11 mouse cellular contexts compared by ENCODE assay signal in genomic region chr13:31374006-31374405, GRCm38 (mm10).
DNase-seq lines count a peak whose midpoint lies in the region; ATAC-seq and TF ChIP-seq lines count a peak whose summit lies in the region.
"Had no signal": no experiment of that assay in that cellular context is flagged by ENCODE, and none has a peak within 500 bp of the region (broad histone marks: within the 10 kb centered on the region; RNA-seq: fewer than 3 reads in every experiment).

No protein-coding gene starts in this region.

- ATAC-seq in forebrain, embryonic 16.5 days, result peak; percentile 89
- peak; percentile 92 for ATAC-seq in midbrain, embryonic 13.5 days
- ATAC-seq in intestine, postnatal 0 days, result no peak
- no peak for ATAC-seq in kidney, embryonic 16.5 days (ENCODE audit: low FRiP score, low TSS enrichment)

- H3K9ac ChIP-seq in CH12.LX (ENCODE audit: insufficient read depth, low read depth), result no peak overlapping the region
- H3K9ac ChIP-seq in forebrain, embryonic 16.5 days (replicated peaks; ENCODE audit: low read depth, low read length), result no peak overlapping the region
- no peak overlapping the region for H3K9ac ChIP-seq in midbrain, embryonic 13.5 days (replicated peaks)
- H3K9ac ChIP-seq in intestine, postnatal 0 days (ENCODE audit: low read depth, low read length), result no peak overlapping the region
- no peak overlapping the region for H3K9ac ChIP-seq in kidney, embryonic 16.5 days (replicated peaks; ENCODE audit: low read length)

- WGBS in forebrain, embryonic 16.5 days, result 60% methylated on average over 5 of the region's 5 CpGs
- WGBS in midbrain, embryonic 13.5 days, result 57% methylated on average over 5 of the region's 5 CpGs
- WGBS in intestine, postnatal 0 days, result 69% methylated on average over 5 of the region's 5 CpGs
- WGBS in kidney, embryonic 16.5 days, result 68% methylated on average over 5 of the region's 5 CpGs

- in situ Hi-C loops in CH12.LX (cut with MboI; ENCODE audit: low pct_ligation_motif_present, low pct_unique_long_range_greater_than_20kb, low sequenced_read_pairs), result loop anchor here (25.0 kb wide), 1 partner anchor 812 kb away; no protein-coding TSS in a partner anchor

- no peaks in the 10 kb centered on the region for H3K36me3 ChIP-seq in CH12.LX (replicated peaks in 1 of 2; ENCODE audit: control insufficient read depth in 1 of 2, insufficient read depth in 1 of 2, low read length in 1 of 2)
- no peaks in the 10 kb centered on the region for H3K36me3 ChIP-seq in forebrain, embryonic 16.5 days (ENCODE audit: control insufficient read depth, insufficient read depth)
- no peaks in the 10 kb centered on the region for H3K36me3 ChIP-seq in midbrain, embryonic 13.5 days
- H3K36me3 ChIP-seq in intestine, postnatal 0 days (ENCODE audit: control insufficient read depth, insufficient read depth), result no peaks in the 10 kb centered on the region
- H3K36me3 ChIP-seq in kidney, embryonic 16.5 days (ENCODE audit: insufficient read depth, low read length), result no peaks in the 10 kb centered on the region

- no peak overlapping the region for H3K4me3 ChIP-seq in CH12.LX (replicated peaks in 1 of 3; ENCODE audit: low read depth in 2 of 3, low read length in 2 of 3, poor library complexity in 1 of 3)
- no peak overlapping the region for H3K4me3 ChIP-seq in forebrain, embryonic 16.5 days (replicated peaks; ENCODE audit: low read length)
- no peak overlapping the region for H3K4me3 ChIP-seq in midbrain, embryonic 13.5 days (replicated peaks)
- no peak overlapping the region for H3K4me3 ChIP-seq in intestine, postnatal 0 days (ENCODE audit: low read depth, low read length)
- H3K4me3 ChIP-seq in kidney, embryonic 16.5 days (ENCODE audit: low read length), result no peak overlapping the region

- TF ChIP-seq CTCF in CH12.LX (conservative IDR thresholded peaks at IDR 0.05 in 1 of 2, IDR thresholded peaks at IDR 0.05 in 1 of 2; ENCODE audit: low read depth in 2 of 2, low read length in 2 of 2), result no peak
- no peak for TF ChIP-seq CTCF in intestine, postnatal 0 days (IDR thresholded peaks at IDR 0.05; ENCODE audit: low read depth)

- peaks cover 3 to 11% of the 10 kb centered on the region in 2 experiments for H3K4me1 ChIP-seq in CH12.LX (ENCODE audit: control insufficient read depth in 1 of 2, insufficient read depth in 2 of 2)
- no peaks in the 10 kb centered on the region for H3K4me1 ChIP-seq in forebrain, embryonic 16.5 days (replicated peaks; ENCODE audit: control insufficient read depth, insufficient read depth, low read length)
- 0 out of 2 replicates have a peak, but pooled peaks cover 3% of the 10 kb centered on the region for H3K4me1 ChIP-seq in midbrain, embryonic 13.5 days (replicated peaks)
- H3K4me1 ChIP-seq in intestine, postnatal 0 days (replicated peaks; ENCODE audit: control insufficient read depth, insufficient read depth, low read length), result 0 out of 2 replicates have a peak, but pooled peaks cover under 1% of the 10 kb centered on the region
- H3K4me1 ChIP-seq in kidney, embryonic 16.5 days (ENCODE audit: insufficient read depth, low read length), result 0 out of 2 replicates have a peak, but pooled peaks cover 4% of the 10 kb centered on the region

- TF ChIP-seq EP300 in CH12.LX (IDR thresholded peaks at IDR 0.05; ENCODE audit: low read length), result peak; percentile 66

- H3K9me3 ChIP-seq in CH12.LX (replicated peaks; ENCODE audit: low read length), result no peaks in the 10 kb centered on the region
- H3K9me3 ChIP-seq in forebrain, embryonic 16.5 days (ENCODE audit: control insufficient read depth, low read length), result no peaks in the 10 kb centered on the region
- H3K9me3 ChIP-seq in midbrain, embryonic 13.5 days, result no peaks in the 10 kb centered on the region
- H3K9me3 ChIP-seq in intestine, postnatal 0 days (ENCODE audit: control insufficient read depth), result no peaks in the 10 kb centered on the region
- H3K9me3 ChIP-seq in kidney, embryonic 16.5 days (ENCODE audit: low read length), result no peaks in the 10 kb centered on the region

- H3K27me3 ChIP-seq in CH12.LX (replicated peaks), result no peaks in the 10 kb centered on the region
- H3K27me3 ChIP-seq in forebrain, embryonic 16.5 days (replicated peaks; ENCODE audit: control insufficient read depth, insufficient read depth, low read length), result no peaks in the 10 kb centered on the region
- no peaks in the 10 kb centered on the region for H3K27me3 ChIP-seq in midbrain, embryonic 13.5 days
- no peaks in the 10 kb centered on the region for H3K27me3 ChIP-seq in intestine, postnatal 0 days (replicated peaks; ENCODE audit: control insufficient read depth, insufficient read depth, low read length)
- H3K27me3 ChIP-seq in kidney, embryonic 16.5 days (ENCODE audit: insufficient read depth, low read length), result no peaks in the 10 kb centered on the region

- no peaks in the 10 kb centered on the region for H3K79me2 ChIP-seq in CH12.LX (replicated peaks; ENCODE audit: control insufficient read depth, extremely low read depth, insufficient read depth, poor library complexity, severe bottlenecking)

- peak; percentile 13 to 15 for DNase-seq in cerebellum, postnatal 14 days
- no peak for DNase-seq in cerebellum, postnatal 25 days
- peak; percentile 82 for DNase-seq in CH12.LX (ENCODE audit: extremely low read depth)
- no peak for DNase-seq in left cerebral cortex, adult 9 months (ENCODE audit: low spot score in 2 of 2)
- DNase-seq: heart, postnatal 36 days had no signal

- no peak overlapping the region for H3K27ac ChIP-seq in CH12.LX (ENCODE audit: insufficient read depth, low read depth)
- H3K27ac ChIP-seq in forebrain, embryonic 16.5 days (ENCODE audit: low read length), result no peak overlapping the region
- no peak overlapping the region for H3K27ac ChIP-seq in midbrain, embryonic 13.5 days
- H3K27ac ChIP-seq in intestine, postnatal 0 days (ENCODE audit: low read depth, low read length), result no peak overlapping the region
- H3K27ac ChIP-seq in kidney, embryonic 16.5 days (ENCODE audit: low read length), result no peak overlapping the region
- H3K27ac ChIP-seq: kidney, postnatal 0 days had no signal

- dilution Hi-C loops in CH12.LX (cut with MboI; ENCODE audit: extremely low pct_ligation_motif_present, extremely low pct_unique_long_range_greater_than_20kb, low sequenced_read_pairs), result no loop called here

- no peak for TF ChIP-seq RAD21 in CH12.LX (IDR thresholded peaks at IDR 0.05; ENCODE audit: low read depth, low read length)

- H3K4me2 ChIP-seq in CH12.LX (ENCODE audit: insufficient read depth, low read depth, poor library complexity, severe bottlenecking), result no peak overlapping the region
- H3K4me2 ChIP-seq in forebrain, embryonic 16.5 days (ENCODE audit: low read length), result no peak overlapping the region
- no peak overlapping the region for H3K4me2 ChIP-seq in midbrain, embryonic 13.5 days (replicated peaks)
- no peak overlapping the region for H3K4me2 ChIP-seq in intestine, postnatal 0 days (replicated peaks; ENCODE audit: low read depth)
- no peak overlapping the region for H3K4me2 ChIP-seq in kidney, embryonic 16.5 days (replicated peaks; ENCODE audit: low read depth, low read length)
- H3K4me2 ChIP-seq: liver, embryonic 11.5 days had no signal

- TF ChIP-seq POLR2A in CH12.LX (IDR thresholded peaks at IDR 0.05; ENCODE audit: low read depth, low read length), result no peak

TF ChIP-seq in CH12.LX, 34 proteins besides CTCF, POLR2A, EP300 and RAD21 (continues in another document):
- TF ChIP-seq ZC3H11A (IDR thresholded peaks at IDR 0.05; ENCODE audit: low read depth, low read length) (no peak), ETS1 (conservative IDR thresholded peaks at IDR 0.05; ENCODE audit: low read depth, low read length) (no peak), IRF4 (IDR thresholded peaks at IDR 0.05; ENCODE audit: low read depth, low read length) (peak; percentile 74), MXI1 (IDR thresholded peaks at IDR 0.05; ENCODE audit: low read depth, low read length) (no peak), NRF1 (IDR thresholded peaks at IDR 0.05; ENCODE audit: low read depth, low read length) (no peak), KAT2A (IDR thresholded peaks at IDR 0.05; ENCODE audit: insufficient replicate concordance, low read length) (peak; percentile 73; the same call in 1 of the 2 replicates), ZMIZ1 (IDR thresholded peaks at IDR 0.05; ENCODE audit: low read depth, low read length) (no peak), MAZ (IDR thresholded peaks at IDR 0.05; ENCODE audit: low read depth, low read length) (no peak), MAFK (IDR thresholded peaks at IDR 0.05; ENCODE audit: insufficient replicate concordance, low read length) (peak; percentile 97), MYC (IDR thresholded peaks at IDR 0.05; ENCODE audit: low read depth, low read length) (no peak), GABPA (IDR thresholded peaks at IDR 0.05; ENCODE audit: insufficient replicate concordance, low read depth, low read length) (no peak), TBP (conservative IDR thresholded peaks at IDR 0.05; ENCODE audit: low read depth, low read length) (no peak), MEF2A (IDR thresholded peaks at IDR 0.05; ENCODE audit: borderline replicate concordance, low read depth, low read length) (no peak), JUND (conservative IDR thresholded peaks at IDR 0.05; ENCODE audit: low read depth, low read length) (no peak), SIN3A (IDR thresholded peaks at IDR 0.05; ENCODE audit: low read length) (no peak), UBTF (IDR thresholded peaks at IDR 0.05; ENCODE audit: low read depth, low read length) (no peak), ZNF384 (IDR thresholded peaks at IDR 0.05; ENCODE audit: low read depth, low read length) (no peak), USF1 (IDR thresholded peaks at IDR 0.05; ENCODE audit: low read depth, low read length) (no peak), ELF1 (IDR thresholded peaks at IDR 0.05; ENCODE audit: low read depth, low read length) (peak; percentile 38; the same call in 1 of the 2 replicates), SMC3 (IDR thresholded peaks at IDR 0.05; ENCODE audit: low read depth, low read length) (no peak), MAX (IDR thresholded peaks at IDR 0.05; ENCODE audit: low read length) (no peak), NELFE (IDR thresholded peaks at IDR 0.05; ENCODE audit: low read depth, low read length) (no peak), JUN (IDR thresholded peaks at IDR 0.05; ENCODE audit: insufficient read depth, low read depth, low read length) (no peak), HCFC1 (IDR thresholded peaks at IDR 0.05; ENCODE audit: low read depth, low read length) (peak; percentile 90), USF2 (conservative IDR thresholded peaks at IDR 0.05; ENCODE audit: low read depth, low read length) (no peak), RCOR1 (conservative IDR thresholded peaks at IDR 0.05; ENCODE audit: low read depth, low read length) (0 out of 2 replicates have a peak, but pooled peaks have one; percentile 29), BHLHE40 (IDR thresholded peaks at IDR 0.05; ENCODE audit: low read depth, low read length) (no peak), TCF12 (IDR thresholded peaks at IDR 0.05; ENCODE audit: low read depth, low read length) (no peak), CHD2 (IDR thresholded peaks at IDR 0.05; ENCODE audit: low read length) (0 out of 2 replicates have a peak, but pooled peaks have one; percentile 21)

Comparison
In these comparisons a context has a peak if more than half of its experiments do, and no peak if none do; other contexts are left out.
1. DNase-seq: peak in cerebellum, postnatal 14 days (2 of 2) and CH12.LX (single experiment); none in cerebellum, postnatal 25 days (0 of 2) and left cerebral cortex, adult 9 months (0 of 2).
2. ATAC-seq: peak in forebrain, embryonic 16.5 days (single experiment) and midbrain, embryonic 13.5 days (single experiment); none in intestine, postnatal 0 days (single experiment) and kidney, embryonic 16.5 days (single experiment).